Comparison of ENCODE assay signal across 14 mouse cellular contexts in the genomic region with DNA sequence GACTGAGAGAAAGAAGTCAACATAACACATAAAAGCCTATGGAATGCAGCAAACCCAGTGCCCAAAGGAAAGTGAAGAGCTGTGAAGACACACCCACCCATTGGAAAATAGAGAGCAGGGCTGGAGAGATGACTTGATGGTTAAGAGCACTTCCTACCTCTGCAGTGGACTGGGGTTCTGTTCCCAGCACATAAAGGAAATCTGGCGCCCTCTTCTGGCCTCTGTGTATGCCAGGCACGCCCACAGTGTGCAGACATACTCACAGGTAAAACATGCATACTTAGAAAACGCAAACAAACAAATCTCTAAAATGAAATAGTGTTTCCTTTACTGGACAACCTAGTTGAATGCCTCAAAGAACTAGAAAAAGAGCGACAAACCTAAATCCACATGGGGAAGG.
DNase-seq lines count a peak whose midpoint lies in the region; ATAC-seq and TF ChIP-seq lines count a peak whose summit lies in the region.
"Had no signal": no experiment of that assay in that cellular context is flagged by ENCODE, and none has a peak within 500 bp of the region (broad histone marks: within the 10 kb centered on the region; RNA-seq: fewer than 3 reads in every experiment).

No protein-coding gene starts in this region.

- DNase-seq in adrenal gland, postnatal 36 days, result peak; percentile 20 to 28
- no peak for DNase-seq in adrenal gland, postnatal 25 days
- DNase-seq in kidney, postnatal 10 days, result peak; percentile 21
- peak; percentile 21 for DNase-seq in thymus, postnatal 4 days
- no peak for DNase-seq in thymus, adult 18-20 months
- no peak for DNase-seq in stomach, postnatal 0 days (ENCODE audit: low spot score)
- DNase-seq in frontal cortex, adult 2 months (ENCODE audit: extremely low spot score in 1 of 2, low spot score in 1 of 2), result no peak
- DNase-seq: B cell, adult 2 months; lung, adult 2 months; retina, postnatal 1 day had no signal

- TF ChIP-seq CTCF in stomach, postnatal 0 days (IDR thresholded peaks at IDR 0.05; ENCODE audit: low read depth), result peak; percentile 41

- no peak for TF ChIP-seq EP300 in stomach, postnatal 0 days (optimal IDR thresholded peaks at IDR 0.05)

- no peak overlapping the region for H3K4me2 ChIP-seq in kidney, embryonic 15.5 days
- no peak overlapping the region for H3K4me2 ChIP-seq in stomach, postnatal 0 days (replicated peaks; ENCODE audit: low read depth)
- H3K4me2 ChIP-seq: forebrain, embryonic 13.5 days; limb, embryonic 12.5 days; midbrain, embryonic 13.5 days had no signal

- no peak overlapping the region for H3K4me3 ChIP-seq in kidney, embryonic 15.5 days (replicated peaks)
- no peak overlapping the region for H3K4me3 ChIP-seq in stomach, postnatal 0 days (ENCODE audit: low read depth, low read length)
- H3K4me3 ChIP-seq: forebrain, embryonic 13.5 days; limb, embryonic 12.5 days; midbrain, embryonic 13.5 days had no signal

- H3K9me3 ChIP-seq in kidney, embryonic 15.5 days (replicated peaks), result no peaks in the 10 kb centered on the region
- H3K9me3 ChIP-seq in stomach, postnatal 0 days (ENCODE audit: control insufficient read depth, low read length), result no peaks in the 10 kb centered on the region
- H3K9me3 ChIP-seq: forebrain, embryonic 13.5 days; limb, embryonic 12.5 days; midbrain, embryonic 13.5 days had no signal

- 86% methylated on average over 4 of the region's 4 CpGs for WGBS in kidney, embryonic 15.5 days
- 82% methylated on average over 4 of the region's 4 CpGs for WGBS in stomach, postnatal 0 days

- H3K9ac ChIP-seq in kidney, embryonic 15.5 days, result no peak overlapping the region
- H3K9ac ChIP-seq in stomach, postnatal 0 days (ENCODE audit: low read length), result no peak overlapping the region
- H3K9ac ChIP-seq: forebrain, embryonic 13.5 days; limb, embryonic 12.5 days; midbrain, embryonic 13.5 days had no signal

- no peaks in the 10 kb centered on the region for H3K27me3 ChIP-seq in kidney, embryonic 15.5 days
- H3K27me3 ChIP-seq in stomach, postnatal 0 days (ENCODE audit: control insufficient read depth, insufficient read depth, low read length), result no peaks in the 10 kb centered on the region
- H3K27me3 ChIP-seq: forebrain, embryonic 13.5 days; limb, embryonic 12.5 days had no signal

- peaks cover 15% of the 10 kb centered on the region for H3K4me1 ChIP-seq in kidney, embryonic 15.5 days
- no peaks in the 10 kb centered on the region for H3K4me1 ChIP-seq in stomach, postnatal 0 days (replicated peaks; ENCODE audit: control insufficient read depth, insufficient read depth)
- H3K4me1 ChIP-seq: forebrain, embryonic 13.5 days; midbrain, embryonic 13.5 days had no signal

- no peaks in the 10 kb centered on the region for H3K36me3 ChIP-seq in kidney, embryonic 15.5 days
- H3K36me3 ChIP-seq in stomach, postnatal 0 days (ENCODE audit: control insufficient read depth, insufficient read depth, low read length), result no peaks in the 10 kb centered on the region
- H3K36me3 ChIP-seq: limb, embryonic 12.5 days; midbrain, embryonic 13.5 days had no signal

- H3K27ac ChIP-seq in kidney, embryonic 15.5 days, result no peak overlapping the region
- no peak overlapping the region for H3K27ac ChIP-seq in stomach, postnatal 0 days (replicated peaks)
- H3K27ac ChIP-seq: forebrain, embryonic 13.5 days; midbrain, embryonic 13.5 days had no signal

- no peak for ATAC-seq in kidney, embryonic 15.5 days (replicated peaks; ENCODE audit: low FRiP score)
- ATAC-seq in stomach, postnatal 0 days (ENCODE audit: low FRiP score, low TSS enrichment), result no peak
- ATAC-seq: forebrain, embryonic 13.5 days; midbrain, embryonic 13.5 days had no signal

Comparison
In these comparisons a context has a peak if more than half of its experiments do, and no peak if none do; other contexts are left out.
1. DNase-seq: peak in adrenal gland, postnatal 36 days (2 of 2), kidney, postnatal 10 days (single experiment) and thymus, postnatal 4 days (single experiment); none in adrenal gland, postnatal 25 days (single experiment), thymus, adult 18-20 months (0 of 2), stomach, postnatal 0 days (single experiment) and frontal cortex, adult 2 months (0 of 2).